Mouse (Mus musculus) cerebellum, adult 9-10 months (tissue): Measurements from ENCODE around the gene Gm49336.

Source experiments
- DNase-seq: peaks from one replicate; pipeline ENCODE4 v3.0.0; 2022

Gm49336 gene

DNA sequence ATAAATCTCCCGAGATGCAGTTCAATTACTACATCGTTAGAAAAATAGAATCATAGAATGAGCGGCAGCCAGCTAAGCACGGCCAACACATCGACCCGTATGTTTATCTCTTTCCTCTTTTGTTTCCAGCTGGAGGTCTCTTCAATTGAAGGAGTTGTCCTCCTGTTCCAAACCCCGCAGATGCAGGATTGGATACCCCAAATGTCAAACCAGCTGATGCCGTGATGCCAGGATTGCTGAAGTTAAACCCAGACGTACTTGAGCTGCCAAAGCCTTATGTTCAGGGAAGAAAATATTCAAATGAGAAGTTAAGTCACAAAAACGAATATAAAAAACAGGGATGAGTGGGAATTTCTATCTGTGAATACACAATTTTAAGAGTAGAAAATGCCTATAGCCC is 31.4 kb downstream of the Gm49336 start:
- no peak for DNase-seq

DNA sequence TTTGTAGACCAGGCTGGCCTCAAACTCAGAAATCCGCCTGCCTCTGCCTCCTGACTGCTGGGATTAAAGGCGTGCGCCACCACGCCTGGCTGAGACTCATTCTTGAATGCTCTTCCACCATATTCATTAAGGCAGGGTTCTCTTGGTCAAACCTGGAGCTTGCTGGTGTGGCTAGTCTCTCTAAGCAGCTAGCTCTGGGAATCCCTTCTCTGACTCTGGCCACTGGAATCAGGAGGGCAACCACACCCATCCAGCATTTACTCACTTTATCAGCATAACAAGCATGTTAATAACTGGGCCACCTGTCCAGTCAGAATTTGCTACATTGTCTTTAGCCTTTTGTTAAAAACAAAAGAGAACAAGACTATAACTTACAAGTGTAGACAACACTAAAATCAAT is 33.7 kb downstream of the Gm49336 start:
- DNase-seq = no peak

GRCm38 (mm10) chr14:60216125-60216524 is 35.2 kb downstream of the Gm49336 start:
- no peak for DNase-seq

DNA sequence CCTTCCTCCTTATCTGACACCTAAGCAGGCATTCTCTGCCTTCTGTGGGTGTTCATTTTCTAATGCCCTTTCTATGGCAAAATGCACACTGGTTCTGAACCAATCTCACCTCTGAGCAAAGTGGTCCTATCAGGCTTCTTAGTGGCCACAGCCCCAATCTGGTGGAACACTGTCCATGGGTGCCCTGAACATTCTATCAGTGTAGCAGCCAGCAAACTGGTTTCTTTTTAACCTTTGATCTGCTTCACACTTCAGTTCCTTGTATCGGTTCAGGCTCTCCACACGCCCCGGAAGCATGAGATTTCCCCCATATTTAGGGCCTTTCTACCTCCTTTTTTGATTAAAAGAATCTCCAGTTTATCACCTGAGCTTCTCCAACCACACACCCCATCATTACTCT is 36.3 kb downstream of the Gm49336 start:
- DNase-seq = no peak

GRCm38 (mm10) chr14:60214040-60214439 is 37.3 kb downstream of the Gm49336 start:
- no peak for DNase-seq

DNA sequence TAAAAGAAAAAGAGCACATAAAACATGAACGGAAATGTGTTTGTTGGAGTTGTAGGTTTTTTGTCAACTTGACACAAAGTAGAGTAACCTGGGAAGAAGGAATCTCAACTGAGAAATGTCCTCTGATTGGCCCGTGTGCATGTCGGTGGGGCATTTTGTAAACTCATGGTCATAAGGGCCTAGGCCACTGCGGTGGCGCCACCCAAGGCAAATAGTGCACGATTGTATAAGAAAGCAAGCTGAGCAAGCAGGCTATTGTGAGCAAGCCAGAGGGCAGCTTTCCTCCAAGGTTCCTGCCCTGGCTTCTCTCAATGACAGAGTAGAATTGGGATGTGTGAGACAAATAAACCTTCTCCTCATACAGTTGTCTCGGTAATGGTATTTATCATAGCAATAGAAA is 42.1 kb downstream of the Gm49336 start:
- DNase-seq = no peak

- no peak for DNase-seq
Observed at GRCm38 (mm10) chr14:60204993-60205392, 46.3 kb downstream of the Gm49336 start.

DNA sequence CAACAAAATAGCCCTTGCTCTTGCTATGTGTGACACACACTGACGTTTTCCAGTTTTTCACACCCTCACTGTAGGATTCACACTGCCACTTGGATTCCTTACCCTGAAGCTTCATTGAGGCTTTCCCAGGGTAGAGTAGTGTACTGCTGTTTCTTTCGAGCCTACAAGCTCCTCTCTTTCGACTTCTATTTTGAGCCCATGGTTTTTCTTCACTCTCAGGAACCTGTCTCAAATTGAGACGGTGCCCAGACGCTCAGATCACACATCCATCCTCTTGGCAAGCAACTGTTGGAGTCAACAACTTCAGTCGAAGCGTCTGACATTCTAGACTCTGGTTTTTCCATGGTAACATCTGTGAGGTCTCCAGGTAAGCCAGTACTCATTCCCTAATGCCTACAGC is 54.4 kb downstream of the Gm49336 start, which contains the start of gene Atp8a2:
Gene Atp8a2 (minus strand): TSS at position 296 of the 400 bp plus-strand sequence.
- no peak for DNase-seq

DNA sequence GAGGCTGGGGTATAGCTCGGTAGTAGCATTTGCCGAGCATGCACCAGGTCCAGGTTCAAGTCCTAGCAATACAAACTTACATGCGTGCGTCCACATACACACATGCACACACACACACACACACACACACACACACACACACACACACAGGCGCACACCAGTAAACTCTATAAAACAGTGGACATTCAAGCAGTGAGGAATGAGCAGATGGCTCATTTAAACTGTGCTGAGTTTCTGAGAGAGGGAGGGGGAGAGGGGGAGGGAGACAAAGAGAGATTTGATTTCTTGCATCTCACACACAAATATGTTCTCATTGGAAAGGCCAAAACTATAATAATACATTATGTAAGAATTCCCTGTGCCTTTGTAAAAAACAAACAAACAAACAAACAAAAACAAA is 55.3 kb downstream of the Gm49336 start:
- no peak for DNase-seq

DNA sequence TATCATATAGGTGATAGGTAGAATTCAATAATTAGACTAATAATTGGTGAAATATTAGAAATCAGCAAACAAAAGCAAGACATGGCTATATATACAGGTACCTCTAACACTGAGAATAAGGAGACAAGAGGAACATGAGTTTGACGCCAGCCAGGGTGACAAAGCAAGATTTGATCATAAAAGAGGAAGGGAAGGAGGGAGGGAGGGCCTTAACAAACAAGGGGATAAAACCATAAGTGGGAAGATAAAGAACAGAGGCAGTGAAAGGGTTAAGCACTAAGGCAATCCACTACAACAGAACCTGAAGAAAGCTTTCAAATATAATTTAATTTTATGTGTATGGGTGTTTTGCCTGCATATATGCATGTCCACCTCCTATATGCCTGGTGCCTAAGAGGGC is 56.7 kb downstream of the Gm49336 start:
- DNase-seq = no peak

DNA sequence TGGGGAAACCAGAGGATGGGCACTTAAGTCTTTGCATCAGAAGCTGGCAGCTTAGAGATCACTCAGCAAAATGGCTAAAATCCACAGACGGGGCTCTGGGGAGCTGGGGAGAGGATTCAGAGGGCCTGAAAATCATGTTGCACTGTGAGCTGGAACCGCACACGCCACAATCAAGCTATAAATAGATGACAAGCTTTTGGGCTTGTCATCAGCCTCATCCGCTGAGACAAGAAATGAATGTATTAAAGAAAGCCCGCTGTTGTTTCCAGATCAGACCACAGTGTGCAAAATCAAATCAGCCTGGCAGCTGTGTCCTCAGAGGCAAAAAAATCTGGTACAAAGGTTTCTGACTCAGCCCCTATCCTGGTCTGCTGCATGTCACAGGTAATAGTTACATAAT is 61.5 kb downstream of the Gm49336 start:
- DNase-seq = no peak

DNA sequence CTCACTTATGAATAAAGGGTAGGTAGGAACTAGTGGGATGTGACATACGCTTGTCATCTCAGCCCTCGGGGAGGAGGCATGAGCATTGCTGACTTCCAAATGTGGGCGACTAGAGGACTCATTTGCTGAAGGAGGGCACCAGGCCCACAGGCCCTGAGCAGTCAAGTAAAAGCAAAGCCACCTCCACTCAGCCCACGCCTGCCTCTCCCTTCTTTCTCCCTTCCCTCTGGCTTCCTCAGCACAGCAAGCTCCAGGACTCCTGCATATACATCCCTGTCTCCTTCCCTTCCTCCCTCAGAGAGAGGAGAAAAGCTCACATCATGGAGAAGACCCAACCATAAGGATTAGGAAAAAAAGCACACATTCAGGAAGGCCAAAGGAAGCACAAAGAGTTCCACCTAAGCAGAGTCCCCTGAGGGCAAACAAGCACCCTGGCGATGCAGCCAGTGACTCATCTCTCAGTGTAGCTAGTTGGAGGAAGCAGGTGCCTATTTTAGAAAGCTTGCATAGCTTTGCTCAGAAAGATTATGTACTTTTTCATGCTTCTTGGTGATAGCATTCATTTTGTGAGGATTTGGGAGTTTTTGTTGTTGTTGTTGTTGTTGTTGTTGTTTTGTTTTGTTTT is 63.0 kb downstream of the Gm49336 start:
- DNase-seq = no peak

DNA sequence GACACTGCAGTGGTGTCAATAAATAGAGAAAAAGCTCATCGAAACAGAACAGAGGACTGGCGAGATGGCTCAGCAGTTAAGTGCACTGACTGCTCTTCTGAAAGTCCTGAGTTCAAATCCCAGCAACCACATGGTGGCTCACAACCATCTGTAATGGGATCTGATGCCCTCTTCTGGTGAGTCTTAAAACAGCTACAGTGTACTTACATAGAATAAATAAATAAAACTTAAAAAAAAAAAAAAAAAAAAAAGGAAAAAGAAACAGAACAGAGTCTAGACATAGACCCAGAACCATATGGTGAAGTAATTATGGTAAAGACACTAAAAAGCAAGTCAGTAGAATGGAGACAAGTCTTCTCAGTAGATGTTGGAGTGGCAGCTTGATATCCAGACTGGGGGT is 70.0 kb downstream of the Gm49336 start:
- DNase-seq = no peak

DNA sequence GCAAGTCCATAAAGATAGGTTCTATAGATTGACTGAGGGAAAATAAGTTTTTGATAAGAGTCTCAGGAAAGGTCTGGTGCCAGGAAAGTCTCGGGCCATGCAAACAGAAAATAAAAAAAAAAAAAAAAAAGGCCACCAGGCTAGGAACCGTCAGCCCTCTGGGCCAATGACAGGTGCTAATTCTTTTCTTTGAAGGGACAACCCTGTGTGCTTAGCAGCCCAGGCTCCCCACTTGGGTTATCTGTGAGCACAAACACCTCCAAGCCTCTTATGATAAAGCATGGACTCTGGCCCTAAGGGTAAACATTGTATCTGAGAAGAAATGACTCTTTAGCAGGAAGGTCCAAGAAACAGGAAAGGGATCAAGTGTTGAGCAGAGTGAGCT is 72.7 kb downstream of the Gm49336 start:
- no peak for DNase-seq

DNA sequence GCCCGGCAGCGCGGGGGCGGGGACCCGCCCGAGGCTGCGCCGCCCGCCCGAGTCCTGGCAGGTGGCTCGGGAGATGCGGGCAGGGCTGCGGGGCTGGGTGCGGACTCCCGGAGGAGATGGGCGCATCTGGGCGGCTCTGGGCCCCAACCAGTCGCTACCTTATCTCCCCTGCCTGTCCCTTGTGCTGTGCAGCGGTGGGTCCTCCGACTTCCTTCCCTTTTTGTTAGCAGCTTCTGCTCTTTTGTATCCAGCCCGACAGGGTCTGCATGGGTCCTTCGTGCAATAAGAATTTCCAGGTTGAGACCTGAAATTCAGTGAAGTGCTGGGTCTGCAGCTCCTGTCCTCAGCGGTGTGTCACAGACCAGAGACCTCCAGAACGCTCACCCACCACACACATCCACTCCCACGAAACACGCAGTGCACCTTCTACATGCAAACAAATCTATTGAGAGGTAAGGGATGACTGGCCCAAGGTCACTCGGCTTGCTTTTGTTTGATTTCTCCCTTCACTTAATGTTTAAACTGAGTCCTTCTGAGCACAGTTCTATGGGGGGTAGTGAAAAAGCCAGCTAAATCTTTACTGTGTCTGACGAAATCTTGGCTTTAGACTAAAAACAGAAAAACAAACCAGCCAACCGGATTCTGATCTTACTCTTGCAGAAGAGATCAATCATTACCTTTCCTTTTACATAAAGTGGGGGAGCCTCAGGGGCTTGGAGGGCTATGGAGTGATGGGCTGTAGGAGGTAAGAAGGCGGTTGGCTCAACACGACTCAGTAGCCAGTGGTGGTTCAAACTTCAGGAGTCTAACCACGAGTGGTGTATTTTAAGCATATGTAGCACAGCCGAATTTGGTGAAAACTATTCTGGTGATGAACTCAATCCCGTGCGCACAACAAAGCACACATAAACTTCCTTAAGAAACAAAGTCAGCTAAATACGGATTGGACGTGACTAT is 73.4 kb downstream of the Gm49336 start:
- peak; percentile 56 for DNase-seq

GRCm38 (mm10) chr14:60176891-60177613 is 74.3 kb downstream of the Gm49336 start:
- DNase-seq = peak; percentile 81

GRCm38 (mm10) chr14:60176469-60176890 is 74.8 kb downstream of the Gm49336 start:
- no peak for DNase-seq

DNA sequence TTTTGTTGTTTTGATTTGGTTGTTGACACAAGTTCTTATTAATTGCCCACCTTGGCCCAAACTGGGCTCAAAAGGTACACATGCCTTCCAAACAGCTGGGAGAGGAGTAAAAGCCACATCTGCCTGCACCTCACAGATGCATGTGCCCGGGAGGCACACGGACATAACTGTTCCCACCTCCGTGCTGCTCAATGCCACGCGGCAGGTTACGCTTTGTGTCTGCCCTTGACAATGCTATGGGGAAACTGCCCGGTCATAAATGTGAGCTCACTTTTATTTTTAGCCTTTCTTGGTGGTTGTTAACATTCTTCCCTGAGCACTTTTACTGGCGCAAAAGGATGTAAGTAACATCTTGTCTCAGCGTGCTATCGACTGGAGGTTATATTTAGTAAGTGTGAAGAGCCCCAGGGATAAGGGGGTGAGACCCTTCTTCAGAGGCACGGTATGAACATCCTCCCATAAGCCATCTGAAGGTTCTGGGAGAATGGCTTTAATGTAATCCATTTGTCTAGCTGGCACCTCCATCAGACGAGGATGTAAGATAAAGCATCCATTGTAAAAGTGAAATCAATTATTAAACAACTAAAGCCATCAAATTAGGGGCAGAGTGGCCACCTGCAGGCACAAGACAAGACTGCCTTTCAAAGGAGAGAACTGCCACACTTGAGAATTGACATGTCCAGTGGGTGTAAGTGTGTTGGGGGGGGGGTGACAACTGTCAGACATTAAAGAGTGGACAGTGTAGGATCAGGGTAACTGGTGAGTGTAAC is 78.8 kb downstream of the Gm49336 start:
- DNase-seq = no peak

- no peak for DNase-seq
Observed at GRCm38 (mm10) chr14:60170845-60171610, 80.3 kb downstream of the Gm49336 start.

GRCm38 (mm10) chr14:60163367-60163766 is 87.9 kb downstream of the Gm49336 start:
- no peak for DNase-seq
